In genomic region chr13:111096071-111096470, GRCm38 (mm10) we compare ENCODE assay signal across 11 mouse cellular contexts.
"Had no signal": no experiment of that assay in that cellular context is flagged by ENCODE, and none has a peak within 500 bp of the region (broad histone marks: within the 10 kb centered on the region; RNA-seq: fewer than 3 reads in every experiment).

No protein-coding gene starts in this region.

- H3K4me3 ChIP-seq: limb, embryonic 10.5 days; liver, embryonic 15.5 days; lung, embryonic 15.5 days; midbrain, embryonic 12.5 days; myocyte; neural tube, embryonic 15.5 days had no signal

- H3K4me1 ChIP-seq: limb, embryonic 10.5 days; liver, embryonic 15.5 days; lung, embryonic 15.5 days; midbrain, embryonic 12.5 days had no signal

- DNase-seq: kidney, adult 8-10 months; kidney, postnatal 25 days; right cerebral cortex, postnatal 14 days; thymus, postnatal 4 days had no signal

- H3K27ac ChIP-seq: limb, embryonic 10.5 days; liver, embryonic 15.5 days; lung, embryonic 15.5 days; midbrain, embryonic 12.5 days; neural tube, embryonic 15.5 days; stomach, postnatal 0 days had no signal
